Mouse (Mus musculus) heart, embryonic 14.5 days (tissue): Measurements from ENCODE around the gene Fam32a. TPM values are rescaled to one million over a fixed set of nuclear protein-coding genes. Genes with fewer than 3 reads are reported as not detected.

ENCODE experiments used
- ATAC-seq: fragments of 200-750 bp; cut with Nextera tagmentation; 2 replicates; pipeline ENCODE4 v1.8.0; 2017; ENCODE audit warnings: low read depth, moderate TSS enrichment; ENCODE audit not compliant: insufficient number of reproducible peaks, insufficient read depth, low FRiP score
- H3K27ac ChIP-seq, 2 experiments: fragments of 200-500 bp in 1 of 2; fragments of 300-500 bp in 1 of 2; sonication (generic) in 1 of 2; replicated peaks in 1 of 2; 2 replicates each; pipeline ENCODE4 v1.5.1; 2012 to 2014; ENCODE audit warnings: low read depth in 2 of 2, low read length in 2 of 2, control low read depth in 1 of 2, mild to moderate bottlenecking in 1 of 2, mixed read lengths in 1 of 2; ENCODE audit not compliant: control insufficient read depth in 1 of 2, insufficient read depth in 1 of 2
- H3K27me3 ChIP-seq: fragments of 300-500 bp; sonication (generic); 2 replicates; pipeline ENCODE4 v1.6.1; 2014; ENCODE audit warnings: mild to moderate bottlenecking, low read length, control low read depth; ENCODE audit not compliant: control insufficient read depth, insufficient read depth
- H3K36me3 ChIP-seq: fragments of 300-500 bp; sonication (generic); 2 replicates; pipeline ENCODE4 v1.6.1; 2014; ENCODE audit warnings: mild to moderate bottlenecking, control low read depth, low read length, mixed read lengths; ENCODE audit not compliant: control insufficient read depth, insufficient read depth
- H3K4me1 ChIP-seq, 2 experiments: fragments of 200-500 bp in 1 of 2; fragments of 300-500 bp in 1 of 2; sonication (generic) in 1 of 2; 2 replicates each; pipeline ENCODE4 v1.6.1; 2012 to 2014; ENCODE audit warnings: low read length in 2 of 2, control low read depth in 1 of 2, mixed read lengths in 1 of 2; ENCODE audit not compliant: control insufficient read depth in 2 of 2, insufficient read depth in 2 of 2
- H3K4me2 ChIP-seq: fragments of 300-500 bp; sonication (generic); 2 replicates; pipeline ENCODE4 v1.6.1; 2014; ENCODE audit warnings: mild to moderate bottlenecking, low read length
- H3K4me3 ChIP-seq, 2 experiments: fragments of 200-500 bp in 1 of 2; fragments of 300-500 bp in 1 of 2; sonication (generic) in 1 of 2; 2 replicates each; pipeline ENCODE4 v1.5.1; 2012 to 2014; ENCODE audit warnings: low read length in 2 of 2, mild to moderate bottlenecking in 2 of 2, control low read depth in 1 of 2, low read depth in 1 of 2, moderate library complexity in 1 of 2; ENCODE audit not compliant: control insufficient read depth in 1 of 2, insufficient read depth in 1 of 2
- H3K9ac ChIP-seq: fragments of 300-500 bp; sonication (generic); 2 replicates; pipeline ENCODE4 v1.6.1; 2014; ENCODE audit warnings: mild to moderate bottlenecking, low read length
- H3K9me3 ChIP-seq: fragments of 300-500 bp; sonication (generic); 2 replicates; pipeline ENCODE4 v1.6.1; 2016; ENCODE audit warnings: low read length, control low read depth; ENCODE audit not compliant: control insufficient read depth
- WGBS: fragments of 180-500 bp; shearing (Covaris S2); extraction: QIAGEN DNeasy Blood & Tissue Kit; methylation state at CpG from one replicate; pipeline ENCODE4 v1.1.7; 2014; 5-methylcytosine and 5-hydroxymethylcytosine counted together
- polyA plus RNA-seq: library from polyadenylated mRNA; unstranded; fragments of >200 nt; fragmentation: Nextera tagmentation; extraction: Ambion mirVana; gene quantifications from 2 replicates; pipeline ENCODE4 v1.2.1, GENCODE M21; 2014

Gene Fam32a
- polyA plus RNA-seq, 1 experiment from 2014 or later: 39.6 TPM

DNA sequence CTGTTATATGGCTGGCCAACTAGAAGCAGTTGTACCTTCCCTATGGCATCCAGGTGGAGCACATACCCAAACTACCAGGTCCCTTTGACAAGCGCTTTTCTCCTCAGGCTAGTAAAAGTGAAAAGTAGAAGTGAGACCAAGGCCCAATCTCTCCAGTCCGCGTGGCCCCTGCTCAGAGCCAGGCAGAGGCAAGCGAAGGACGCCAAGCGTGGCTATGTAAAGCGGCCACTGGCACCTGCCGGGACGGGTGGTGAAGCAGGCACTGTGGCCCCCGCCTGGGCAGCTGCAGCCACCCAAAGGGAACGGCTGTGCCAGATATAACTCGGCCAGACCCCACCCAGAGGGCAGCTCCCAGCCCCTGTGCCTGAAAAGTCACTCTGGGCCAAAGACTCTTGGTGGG lies 51.1 kb downstream of the Fam32a start:
- no peak for ATAC-seq
- peaks cover 6 to 10% of the 10 kb centered on the region in 2 experiments for H3K4me1 ChIP-seq
- H3K4me3 ChIP-seq: no peak overlapping the region
- 85% methylated on average over 12 of the region's 12 CpGs for WGBS
- no peak overlapping the region for H3K9ac ChIP-seq
- no peaks in the 10 kb centered on the region for H3K9me3 ChIP-seq
- H3K27me3 ChIP-seq: no peaks in the 10 kb centered on the region
- H3K4me2 ChIP-seq: no peak overlapping the region
- no peak overlapping the region for H3K27ac ChIP-seq
- H3K36me3 ChIP-seq: no peaks in the 10 kb centered on the region

DNA sequence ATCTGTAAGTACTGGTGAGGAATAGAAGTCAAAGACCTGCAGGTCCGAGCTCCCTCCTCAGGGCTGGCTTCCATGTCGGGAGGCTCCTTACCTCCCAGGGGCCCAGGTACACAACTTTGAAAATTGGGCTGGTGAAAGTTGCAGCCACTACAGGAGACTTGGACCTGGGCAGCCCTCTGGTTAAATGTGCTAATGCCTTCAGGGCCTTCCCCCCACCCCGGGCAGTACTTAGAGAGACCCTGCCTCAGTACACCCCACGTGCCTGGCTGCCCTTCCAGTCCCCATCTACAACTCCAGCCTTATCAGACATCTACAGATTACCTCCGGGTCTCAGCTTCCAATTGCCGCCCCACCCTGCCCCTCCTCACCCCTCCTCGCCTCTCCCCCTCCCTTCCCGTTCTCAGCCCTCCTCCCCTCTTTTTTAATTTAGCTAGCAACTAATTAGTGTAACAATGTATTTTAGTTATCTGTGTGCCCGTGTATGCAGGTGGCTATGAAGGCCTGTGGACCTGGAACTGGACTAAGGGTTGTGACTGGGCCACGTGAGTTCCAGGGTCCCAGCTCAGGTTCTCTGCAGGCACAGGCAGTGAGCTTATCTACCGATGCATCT lies 51.6 kb downstream of the Fam32a start:
- no peak overlapping the region for H3K9ac ChIP-seq
- no peaks in the 10 kb centered on the region for H3K9me3 ChIP-seq
- H3K27me3 ChIP-seq: no peaks in the 10 kb centered on the region
- H3K4me2 ChIP-seq: no peak overlapping the region
- peaks cover 6 to 10% of the 10 kb centered on the region in 2 experiments for H3K4me1 ChIP-seq
- H3K27ac ChIP-seq: no peak overlapping the region
- no peak overlapping the region for H3K4me3 ChIP-seq
- WGBS: 60% methylated on average over 11 of the region's 11 CpGs
- no peaks in the 10 kb centered on the region for H3K36me3 ChIP-seq
- ATAC-seq: no peak

DNA sequence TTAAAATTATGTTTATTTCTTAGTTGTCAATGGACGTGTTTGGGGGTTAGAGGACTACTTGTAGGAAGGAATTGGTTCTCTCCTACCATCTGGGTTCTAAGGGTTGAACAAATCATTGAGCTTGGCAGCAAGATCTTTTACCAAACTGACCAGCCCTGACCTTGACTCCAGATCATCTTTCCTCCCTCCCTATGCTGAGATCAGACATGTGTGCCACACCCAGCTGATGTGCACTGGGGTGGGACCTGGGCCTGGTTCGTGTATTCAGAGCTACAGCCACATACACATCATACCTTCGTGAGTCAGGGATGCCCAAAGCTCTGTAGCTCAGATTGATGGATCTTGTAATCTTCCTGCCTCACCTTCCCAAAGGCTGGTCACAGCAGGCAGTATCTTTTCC lies 52.2 kb downstream of the Fam32a start:
- Histone ChIP-seq H3K36me3 (no peaks in the 10 kb centered on the region), H3K4me1 (peaks cover 6 to 10% of the 10 kb centered on the region in 2 experiments), H3K4me3 (no peak overlapping the region), H3K4me2 (no peak overlapping the region), H3K27me3 (no peaks in the 10 kb centered on the region), H3K9me3 (no peaks in the 10 kb centered on the region), H3K27ac (no peak overlapping the region), H3K9ac (no peak overlapping the region)
- WGBS: 69% methylated on average over 3 of the region's 3 CpGs
- ATAC-seq: no peak

DNA sequence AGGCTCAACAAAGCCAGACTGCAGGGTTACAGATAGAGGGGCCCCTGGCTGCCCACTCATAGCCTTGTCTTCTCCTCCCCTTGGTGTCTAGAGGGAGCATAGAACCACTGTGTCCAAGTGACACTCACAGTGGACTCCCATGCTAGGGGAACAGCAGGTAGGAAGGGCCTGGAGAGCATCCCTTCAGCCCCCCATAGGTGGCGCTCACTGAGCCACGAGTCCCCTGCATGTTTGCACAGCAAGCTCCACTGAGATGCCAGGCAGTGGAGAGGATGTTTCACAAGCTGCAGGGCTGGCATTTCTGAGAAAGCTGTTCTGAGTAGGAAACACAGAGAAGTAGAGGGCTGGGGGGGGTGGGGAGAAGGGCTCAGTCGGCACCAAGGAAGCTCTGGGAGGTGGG lies 52.8 kb downstream of the Fam32a start:
- ATAC-seq: no peak
- Histone ChIP-seq H3K9ac (no peak overlapping the region), H3K27me3 (no peaks in the 10 kb centered on the region), H3K4me1 (peaks cover 6 to 13% of the 10 kb centered on the region in 2 experiments), H3K27ac (no peak overlapping the region), H3K4me3 (no peak overlapping the region), H3K36me3 (no peaks in the 10 kb centered on the region), H3K9me3 (no peaks in the 10 kb centered on the region), H3K4me2 (no peak overlapping the region)
- WGBS: 15% methylated on average over 3 of the region's 3 CpGs

- H3K9me3 ChIP-seq: no peaks in the 10 kb centered on the region
- H3K4me1 ChIP-seq: peaks cover 6 to 10% of the 10 kb centered on the region in 2 experiments
- H3K4me3 ChIP-seq: no peak overlapping the region
- H3K36me3 ChIP-seq: no peaks in the 10 kb centered on the region
- no peak overlapping the region for H3K27ac ChIP-seq
- ATAC-seq: no peak
- H3K27me3 ChIP-seq: no peaks in the 10 kb centered on the region
- 58% methylated on average over 1 of the region's 1 CpGs for WGBS
- H3K4me2 ChIP-seq: no peak overlapping the region
- H3K9ac ChIP-seq: no peak overlapping the region
Measured at GRCm38 (mm10) chr8:72273111-72273770, 53.7 kb downstream of the Fam32a start.

DNA sequence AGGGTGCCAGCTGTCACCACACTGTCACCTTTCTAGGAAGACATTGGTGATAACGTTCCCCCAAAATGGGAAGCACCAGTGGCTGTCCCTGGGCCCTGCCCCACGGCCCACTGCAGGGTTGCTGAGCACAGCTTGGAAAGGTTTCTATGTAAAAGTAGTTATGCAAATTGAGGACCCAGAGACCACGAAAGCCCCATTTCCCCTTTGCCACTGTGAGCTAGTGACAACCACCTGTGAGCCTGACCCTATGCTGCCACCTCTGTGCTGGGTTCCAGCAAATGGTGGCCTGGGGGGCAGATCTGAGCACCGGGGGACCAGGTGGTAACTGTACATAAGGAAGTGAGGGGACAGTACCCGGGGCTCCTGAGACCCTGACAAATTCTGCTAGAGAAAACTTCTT lies 54.3 kb downstream of the Fam32a start:
- H3K4me2 ChIP-seq: no peak overlapping the region
- H3K9ac ChIP-seq: no peak overlapping the region
- no peaks in the 10 kb centered on the region for H3K36me3 ChIP-seq
- no peaks in the 10 kb centered on the region for H3K9me3 ChIP-seq
- no peak for ATAC-seq
- H3K27ac ChIP-seq: no peak overlapping the region
- no peak overlapping the region for H3K4me3 ChIP-seq
- peaks cover 3 to 5% of the 10 kb centered on the region in 2 experiments for H3K4me1 ChIP-seq
- WGBS: 74% methylated on average over 5 of the region's 5 CpGs
- no peaks in the 10 kb centered on the region for H3K27me3 ChIP-seq
